Mouse (Mus musculus): Measurements from ENCODE around the gene Lama5. TPM values are rescaled to one million over a fixed set of nuclear protein-coding genes. Genes with fewer than 3 reads are reported as not detected.

Lama5 gene
- total RNA-seq, 2 experiments from 2014 or later, result 70.7 to 76.3 TPM

DNA sequence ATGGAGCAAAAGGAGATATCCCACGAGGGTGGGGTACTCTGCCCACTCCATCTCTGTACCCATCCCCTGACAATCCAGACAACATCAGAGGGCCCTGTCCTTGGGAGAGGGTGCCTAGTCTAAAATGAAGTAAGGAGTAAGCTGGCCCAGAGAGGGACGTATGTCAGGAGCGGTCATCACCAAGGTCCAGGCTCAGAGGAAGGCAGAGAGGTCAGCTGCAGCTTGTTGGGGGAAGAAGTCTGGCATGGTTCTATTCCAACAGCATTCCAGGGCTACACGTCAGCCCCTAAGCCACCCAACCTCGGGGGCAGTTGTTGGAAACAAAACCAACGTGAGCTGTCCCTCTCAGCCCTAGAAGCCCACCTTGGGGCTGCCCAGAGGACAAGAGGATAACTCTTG lies 2.4 kb upstream of the Lama5 start:
- no peak for DNase-seq
- intact Hi-C loops (cut with DNase I), result loop anchor here (1.0 to 2.0 kb wide), 2 partner anchors 20 to 23 kb away; no protein-coding TSS in a partner anchor

DNA sequence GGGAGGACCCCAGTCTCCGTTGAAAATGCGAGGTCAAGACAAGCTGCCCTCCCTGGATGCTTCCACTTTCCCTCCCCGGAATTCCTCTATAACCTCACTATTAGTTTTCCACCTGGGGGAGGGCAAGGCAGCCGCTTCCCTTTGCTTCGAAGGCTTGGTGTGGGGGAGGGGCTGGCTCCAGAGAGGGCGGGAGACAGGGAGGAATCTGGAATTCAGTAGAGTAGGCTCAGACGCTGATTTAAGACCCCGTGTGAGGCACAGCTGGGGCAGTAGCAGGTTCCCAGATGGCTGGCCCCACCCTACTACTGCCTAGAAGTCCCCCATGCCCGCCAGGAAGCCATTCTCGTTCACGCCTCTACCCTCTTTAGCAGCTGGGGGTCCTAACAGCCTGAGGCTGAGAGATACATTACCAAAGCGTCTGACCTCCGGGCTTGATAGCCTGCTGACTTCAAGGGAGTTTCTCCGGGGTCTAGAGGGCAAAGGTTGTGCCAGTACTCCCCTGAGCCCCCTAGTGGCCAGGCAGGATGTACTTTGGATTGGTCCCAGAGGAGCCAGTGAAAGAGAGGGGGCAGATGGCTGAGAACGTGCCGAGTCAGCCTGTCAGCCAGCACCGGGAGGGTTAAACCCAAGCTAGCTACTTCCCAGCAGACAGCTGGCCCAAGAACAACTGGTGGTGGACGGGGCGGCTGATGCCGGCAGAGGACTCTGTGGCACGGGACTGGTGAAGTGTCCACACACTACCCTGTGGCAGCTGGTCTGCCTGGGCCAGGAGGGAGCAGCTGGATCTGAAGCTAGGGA lies 1.8 kb upstream of the Lama5 start:
- intact Hi-C loops (cut with DNase I), result loop anchor here (1.0 to 2.0 kb wide), 2 partner anchors 19 to 23 kb away; no protein-coding TSS in a partner anchor
- peak; percentile 71 to 72 for DNase-seq

DNA sequence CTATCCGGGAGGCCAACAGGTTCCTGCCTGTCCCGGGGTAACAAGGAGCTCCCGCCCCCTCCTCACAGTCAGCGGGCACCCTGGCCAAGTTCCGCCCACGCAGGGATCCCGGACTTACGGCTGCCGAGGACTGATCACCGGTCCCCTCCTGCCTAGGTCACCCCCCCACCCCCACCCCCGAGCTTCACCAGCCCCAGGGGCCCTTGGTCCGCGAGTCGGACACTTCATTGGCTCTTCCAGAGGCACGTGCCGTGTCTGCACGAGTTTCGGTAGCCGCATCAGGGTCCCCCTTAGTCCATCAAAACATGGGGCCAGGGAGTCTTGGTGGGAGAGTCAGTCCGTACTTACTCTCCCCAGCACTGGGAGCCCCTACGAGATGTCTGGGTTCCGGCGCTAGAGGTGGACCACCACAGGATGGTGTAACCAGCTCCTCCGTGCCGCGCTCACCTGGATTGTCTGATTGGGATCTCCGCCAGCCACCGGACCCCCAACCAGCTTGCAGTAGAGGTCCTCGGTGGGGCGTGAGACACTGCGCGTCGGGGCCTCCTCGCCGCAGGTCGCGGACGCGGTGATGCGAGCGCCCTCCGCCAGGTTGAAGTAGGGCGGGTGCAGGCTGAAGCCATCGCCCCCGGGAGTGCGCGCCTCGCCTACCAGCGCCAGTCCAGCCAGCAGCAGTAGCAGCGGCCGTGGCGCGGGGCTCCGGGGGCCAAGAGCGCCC lies 456 bp downstream of the Lama5 start:
- intact Hi-C loops (cut with DNase I), result no loop called here
- DNase-seq, result peak in 1 of 2 experiments; percentile 57

DNA sequence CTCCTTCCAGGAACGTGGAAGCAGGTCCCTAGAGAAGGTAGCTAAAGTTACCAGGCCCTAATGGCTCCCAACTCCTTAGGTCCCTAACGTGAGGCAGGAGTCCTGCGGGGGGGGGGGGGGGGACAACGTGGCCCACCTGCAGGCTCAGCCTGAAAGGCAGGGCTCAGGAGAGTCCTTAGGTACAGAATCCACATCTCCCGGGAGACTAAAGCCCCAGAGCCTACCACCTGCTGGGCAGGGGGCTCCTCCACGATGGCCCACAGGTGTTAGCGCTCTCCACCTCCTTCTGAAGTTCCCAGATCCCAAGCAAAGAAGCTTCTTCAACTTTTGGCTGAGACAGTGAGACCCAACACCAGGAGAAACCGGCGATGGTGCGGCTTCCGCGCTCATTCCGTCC lies 1.0 kb downstream of the Lama5 start:
- intact Hi-C loops (cut with DNase I), result no loop called here
- DNase-seq, result no peak

DNA sequence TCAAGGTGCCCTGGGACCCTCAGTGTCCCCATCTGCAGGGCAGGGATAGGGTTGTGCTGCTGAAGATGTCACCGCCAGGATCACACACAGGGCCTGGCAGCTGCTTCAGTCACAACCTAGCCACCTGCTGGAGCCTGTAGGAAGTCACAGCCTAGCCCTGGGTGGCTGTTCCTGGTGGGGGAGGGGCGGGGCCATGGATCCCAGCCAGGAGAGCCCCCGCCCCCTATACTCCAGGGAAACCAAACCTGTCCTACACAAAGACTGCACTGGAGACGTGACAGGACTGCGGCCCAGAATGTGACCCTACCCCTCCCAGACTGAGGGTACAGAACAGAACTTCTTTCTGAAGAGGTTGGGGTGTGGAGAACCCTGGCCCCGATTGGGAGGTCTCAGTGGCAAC lies 3.4 kb downstream of the Lama5 start:
- DNase-seq, result peak in 1 of 2 experiments; percentile 26
- intact Hi-C loops (cut with DNase I), result no loop called here

DNA sequence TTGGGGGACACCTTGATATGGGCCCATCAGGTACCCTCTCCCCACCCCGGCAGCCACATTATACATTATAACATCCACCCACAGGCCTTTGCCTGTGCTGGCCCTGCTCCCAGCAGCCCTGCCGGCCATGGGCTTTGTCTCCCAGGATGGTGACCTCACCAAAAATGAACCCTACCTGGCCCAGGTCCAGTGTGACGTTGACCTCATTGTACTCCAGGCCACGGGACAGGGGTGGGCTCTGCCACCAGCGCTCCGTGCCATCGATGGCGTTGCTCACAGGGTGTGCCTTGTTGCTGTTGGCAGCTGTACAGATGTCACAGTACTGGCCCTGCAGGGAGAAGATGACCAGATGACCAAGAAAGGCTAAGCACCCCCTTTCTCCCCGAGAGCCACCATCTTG lies 4.6 kb downstream of the Lama5 start:
- intact Hi-C loops (cut with DNase I), result no loop called here
- DNase-seq, result no peak

DNA sequence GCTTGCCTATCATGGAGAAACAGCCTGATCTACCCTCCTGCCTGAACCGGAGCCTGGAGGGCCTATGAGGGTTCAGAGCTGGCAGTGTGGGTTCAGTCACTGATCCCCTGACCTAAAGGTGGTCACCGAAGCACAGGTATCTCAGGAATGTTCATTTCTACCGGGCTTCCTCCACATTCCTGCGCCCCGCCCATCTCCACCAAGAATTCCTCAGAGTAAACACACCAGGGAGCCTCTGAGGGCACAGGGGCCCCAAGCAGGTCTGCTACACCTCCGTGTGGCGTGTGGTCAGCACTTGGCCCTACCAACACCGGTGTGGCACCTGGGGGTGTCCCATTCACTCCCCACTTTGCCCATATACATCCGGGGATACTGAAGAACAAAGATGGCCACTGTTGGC lies 5.5 kb downstream of the Lama5 start:
- intact Hi-C loops (cut with DNase I), result no loop called here
- DNase-seq, result no peak

DNA sequence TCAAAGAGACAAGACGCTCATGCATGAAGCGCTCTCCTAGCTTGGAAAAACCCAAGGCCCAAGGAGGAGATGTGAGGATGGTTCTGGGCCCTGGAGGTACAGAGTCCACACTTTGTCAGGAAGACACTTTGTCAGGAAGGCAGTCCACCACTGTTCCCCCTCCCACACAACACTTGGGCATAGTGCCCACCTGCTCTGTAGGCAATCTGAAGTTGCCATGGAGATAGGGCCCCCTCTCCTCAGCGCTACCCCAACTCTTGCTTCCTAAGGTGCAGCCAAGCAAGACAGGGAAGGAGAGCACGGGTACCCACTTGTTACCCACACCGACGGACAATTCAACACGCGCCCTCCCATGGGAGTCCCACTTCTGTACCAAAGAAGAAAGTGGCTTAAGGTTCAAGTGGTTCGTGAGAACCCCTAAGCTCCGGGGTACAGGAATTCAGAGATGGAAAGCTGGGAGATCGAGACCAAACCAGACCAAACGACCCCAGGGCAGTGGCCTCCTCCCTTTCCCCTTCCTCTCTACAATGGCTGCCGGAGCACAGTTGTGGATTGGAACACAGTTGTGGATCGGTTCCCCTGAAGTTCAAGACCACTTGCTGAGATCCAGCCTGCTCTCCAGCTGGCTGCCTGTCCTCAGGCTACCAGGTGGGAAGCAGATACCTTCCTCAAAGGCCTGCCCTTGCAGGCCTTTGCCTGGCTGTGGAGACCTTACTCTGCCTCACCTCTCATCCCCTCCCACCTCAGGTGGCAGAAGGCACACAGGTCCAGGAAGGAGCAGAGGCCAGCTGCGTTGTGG lies 6.3 kb downstream of the Lama5 start:
- no peak for DNase-seq
- intact Hi-C loops (cut with DNase I), result no loop called here

DNA sequence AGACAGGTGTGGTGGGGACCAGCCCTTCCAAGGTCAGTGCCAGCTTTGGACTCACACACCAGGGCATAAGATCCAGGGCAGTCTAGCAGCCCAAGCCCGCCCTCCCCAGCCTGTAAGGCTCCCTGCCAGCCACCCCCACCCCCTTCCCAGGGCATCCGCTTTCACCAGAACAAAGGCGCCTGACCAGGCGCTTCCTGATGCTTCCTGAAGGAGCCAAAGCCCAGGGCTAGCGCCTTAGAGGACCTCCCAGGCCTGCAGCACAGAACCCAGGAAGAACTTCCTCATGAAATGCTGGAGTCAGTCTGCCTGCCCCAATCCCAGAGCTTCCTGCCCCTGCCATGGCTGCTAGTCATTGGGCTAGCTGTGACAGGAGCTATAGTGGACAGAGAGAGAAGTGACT lies 7.0 kb downstream of the Lama5 start:
- intact Hi-C loops (cut with DNase I), result no loop called here
- DNase-seq, result peak in 1 of 2 experiments; percentile 48

DNA sequence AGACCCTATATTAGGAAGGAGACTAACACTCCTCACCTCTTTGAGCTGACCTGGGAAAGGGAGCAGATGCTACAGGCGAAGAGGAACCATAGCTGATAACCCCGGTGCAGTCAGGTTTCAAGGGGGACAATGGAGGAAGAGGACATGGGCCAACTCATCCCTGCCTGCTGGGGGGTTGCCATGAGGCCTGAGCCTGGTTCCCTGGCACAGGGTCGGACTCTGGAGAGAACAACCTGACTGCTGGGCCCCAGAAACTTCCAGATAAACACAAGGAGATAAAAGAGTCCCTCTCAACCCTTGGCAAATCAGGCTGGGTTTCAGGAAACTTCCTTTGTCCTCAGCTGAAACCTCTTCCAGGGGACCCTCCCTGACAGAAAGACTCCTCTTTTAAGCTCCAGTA lies 7.4 kb downstream of the Lama5 start:
- intact Hi-C loops (cut with DNase I), result no loop called here
- DNase-seq, result no peak

DNA sequence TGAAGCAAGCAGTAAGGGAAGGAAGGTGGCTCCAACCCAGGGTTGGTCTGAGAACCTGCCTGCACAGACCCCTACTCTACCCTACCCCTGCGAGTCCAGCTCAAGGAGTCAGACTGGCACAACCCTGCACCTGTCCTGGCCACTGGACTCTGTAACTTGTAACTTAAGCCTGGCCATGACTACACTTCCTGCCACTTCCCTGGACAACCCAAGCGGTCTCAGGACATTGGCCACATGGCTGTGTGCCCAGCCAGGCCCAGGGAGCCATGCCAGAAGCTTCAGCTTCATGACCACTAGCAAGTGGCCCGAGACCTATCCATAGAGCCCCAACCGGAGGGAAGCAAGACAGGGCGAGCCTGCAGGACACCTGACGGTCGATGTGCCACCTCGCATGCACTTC lies 8.1 kb downstream of the Lama5 start:
- peak; percentile 80 for DNase-seq
- intact Hi-C loops (cut with DNase I), result no loop called here

DNA sequence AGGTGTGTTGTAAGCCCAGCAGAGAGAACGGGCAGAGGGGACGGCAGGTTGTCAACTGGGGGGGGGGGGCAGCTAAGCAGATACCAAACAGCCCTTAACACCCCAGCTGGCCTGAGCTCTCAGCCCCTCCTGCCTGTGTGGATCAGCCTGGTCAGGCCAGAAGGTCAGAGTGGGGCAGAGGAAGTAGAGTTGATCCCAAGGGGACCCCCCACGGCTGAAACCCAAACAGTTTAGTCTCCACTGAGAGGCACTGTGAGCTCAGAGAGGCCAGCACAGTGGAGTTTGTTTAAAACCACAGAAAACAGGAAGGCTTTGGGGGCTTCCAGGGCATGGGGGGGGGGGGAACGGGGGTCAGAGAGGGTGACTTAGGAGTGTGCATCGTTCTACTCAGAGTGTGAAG lies 8.7 kb downstream of the Lama5 start:
- DNase-seq, result no peak
- intact Hi-C loops (cut with DNase I), result no loop called here

DNA sequence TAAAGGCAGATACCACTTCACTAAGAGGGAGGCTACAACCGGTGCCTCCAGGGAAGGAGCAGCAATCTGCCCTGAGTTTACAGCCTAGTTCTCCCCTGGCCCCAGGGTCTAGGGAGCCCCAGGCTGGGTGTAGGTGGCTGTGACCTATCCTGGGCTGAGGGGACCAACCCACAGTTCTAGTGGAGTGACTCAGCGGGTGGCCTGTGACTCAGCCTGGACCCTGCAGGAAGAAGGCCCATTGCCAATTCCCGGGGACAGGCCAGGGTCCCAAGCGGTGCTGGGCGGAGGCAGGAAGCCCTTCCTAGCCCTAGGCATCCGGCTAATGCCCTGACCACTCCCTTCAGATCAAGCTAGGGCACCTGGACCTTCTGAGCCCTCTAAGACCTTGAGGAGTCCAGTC lies 9.7 kb downstream of the Lama5 start:
- intact Hi-C loops (cut with DNase I), result no loop called here
- DNase-seq, result peak in 1 of 2 experiments; percentile 53

DNA sequence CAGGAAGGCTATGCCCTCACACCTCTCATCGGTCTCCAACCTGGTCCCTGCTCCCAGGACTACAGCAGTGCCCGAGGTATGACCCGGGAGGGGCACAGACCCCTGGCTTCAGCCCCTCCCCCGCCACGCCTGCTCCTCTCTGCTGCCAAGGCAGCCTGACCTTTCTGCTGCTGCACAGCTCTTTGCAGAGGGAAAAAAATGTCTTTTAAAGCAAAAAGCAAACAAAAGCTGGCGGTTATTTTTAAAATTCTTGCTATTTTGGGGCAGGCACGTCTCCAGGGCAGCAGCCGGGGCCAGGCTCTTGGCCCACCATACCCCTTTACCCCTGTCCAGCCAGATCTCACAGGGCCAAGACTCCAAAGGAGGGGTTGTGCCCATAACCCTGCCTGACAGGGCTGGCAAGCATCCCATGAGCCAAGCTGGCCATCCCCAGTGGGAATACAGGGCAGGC lies 10.6 kb downstream of the Lama5 start:
- no peak for DNase-seq
- intact Hi-C loops (cut with DNase I), result no loop called here

DNA sequence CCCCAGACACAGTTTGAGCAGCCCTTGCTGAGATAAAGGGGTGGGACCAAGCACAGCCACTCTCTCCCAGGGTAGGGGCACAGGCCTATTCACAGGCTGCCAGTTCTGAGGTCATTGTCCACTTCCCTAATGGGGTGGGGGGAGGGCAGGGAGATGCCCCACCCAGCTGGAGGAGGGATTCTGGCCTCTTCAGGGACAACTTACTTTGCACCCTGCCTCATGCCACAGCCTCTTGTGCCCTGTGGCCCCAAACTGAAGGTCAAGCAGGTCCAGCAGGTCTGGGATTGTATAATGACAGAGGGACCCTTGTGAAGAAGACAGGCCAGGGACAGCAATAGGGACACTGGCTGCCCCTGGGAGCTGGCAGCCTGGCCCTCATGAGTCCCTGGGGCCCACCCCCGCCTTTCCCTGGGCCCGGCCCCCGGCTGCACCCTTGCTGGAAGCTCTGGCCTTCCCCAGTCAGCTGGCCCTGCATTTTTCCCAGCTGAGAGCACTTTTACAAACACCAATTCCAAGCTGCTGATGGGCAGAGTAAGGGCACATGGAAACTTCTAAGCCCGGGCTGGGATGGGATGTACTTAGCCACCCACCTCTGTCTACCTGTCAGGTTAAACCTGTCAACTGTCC lies 11.2 kb downstream of the Lama5 start:
- DNase-seq, result no peak
- intact Hi-C loops (cut with DNase I), result no loop called here

DNA sequence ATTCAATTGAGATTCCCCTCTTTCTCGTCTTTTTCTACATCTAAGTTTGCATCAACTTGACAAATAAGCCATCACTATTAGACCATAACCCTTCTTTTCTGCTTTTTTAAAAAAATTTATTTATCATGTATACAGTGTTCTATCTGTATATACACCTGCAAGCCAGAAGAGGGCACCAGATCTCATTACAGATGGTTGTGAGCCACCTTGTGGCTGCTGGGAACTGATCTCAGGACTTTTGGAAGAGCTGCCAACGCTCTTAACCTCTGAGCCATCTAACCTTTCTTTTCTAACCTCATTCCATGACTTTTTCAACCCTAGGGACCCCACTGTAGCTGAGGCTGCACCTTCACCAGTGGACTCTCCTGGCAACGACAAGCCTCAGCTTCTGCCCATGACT lies 13.4 kb downstream of the Lama5 start:
- no peak for DNase-seq
- intact Hi-C loops (cut with DNase I), result no loop called here

DNA sequence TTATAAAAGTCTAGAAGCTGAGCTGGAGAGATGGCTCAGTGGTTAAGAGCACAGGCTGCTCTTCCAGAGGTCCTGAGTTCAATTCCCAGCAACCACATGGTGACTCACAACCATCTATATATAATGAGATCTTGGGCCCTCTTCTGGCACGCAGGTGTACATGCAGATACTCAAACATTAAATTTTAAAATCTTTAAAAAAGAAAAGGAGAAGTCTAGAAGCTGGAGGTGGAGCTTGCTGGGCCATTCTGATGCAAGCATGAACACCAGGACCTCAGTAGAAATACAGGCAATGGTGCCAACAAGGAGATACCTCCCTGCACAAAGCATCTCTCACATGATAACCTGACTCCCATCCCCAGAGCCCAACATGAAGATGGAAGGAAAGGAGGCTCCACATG lies 16.7 kb downstream of the Lama5 start:
- DNase-seq, result no peak
- intact Hi-C loops (cut with DNase I), result loop anchor here (1.0 kb wide), 2 partner anchors 19 to 42 kb away; no protein-coding TSS in a partner anchor

DNA sequence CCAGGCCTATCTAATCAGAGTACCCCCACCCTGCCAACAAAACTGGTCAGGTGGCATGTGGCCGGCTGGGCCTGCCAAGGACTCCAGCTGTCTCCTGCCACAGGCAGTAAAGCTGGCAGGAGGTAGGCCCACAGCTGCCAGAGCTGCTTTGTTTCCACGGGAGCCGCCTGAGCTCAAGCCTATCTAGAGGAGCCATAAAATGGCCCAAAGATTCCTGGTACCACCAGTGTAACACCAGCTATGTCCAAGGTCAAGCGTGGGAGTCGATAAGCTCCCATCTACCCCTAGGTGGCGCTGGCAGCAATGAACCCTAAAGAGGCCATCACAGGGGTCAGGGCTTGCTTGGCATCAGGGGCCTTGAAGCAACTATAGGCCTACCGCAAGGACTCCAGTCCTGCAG lies 17.8 kb downstream of the Lama5 start:
- intact Hi-C loops (cut with DNase I), result loop anchor here (1.0 kb wide), 2 partner anchors 20 to 43 kb away; no protein-coding TSS in a partner anchor
- peak; percentile 68 to 69 for DNase-seq

DNA sequence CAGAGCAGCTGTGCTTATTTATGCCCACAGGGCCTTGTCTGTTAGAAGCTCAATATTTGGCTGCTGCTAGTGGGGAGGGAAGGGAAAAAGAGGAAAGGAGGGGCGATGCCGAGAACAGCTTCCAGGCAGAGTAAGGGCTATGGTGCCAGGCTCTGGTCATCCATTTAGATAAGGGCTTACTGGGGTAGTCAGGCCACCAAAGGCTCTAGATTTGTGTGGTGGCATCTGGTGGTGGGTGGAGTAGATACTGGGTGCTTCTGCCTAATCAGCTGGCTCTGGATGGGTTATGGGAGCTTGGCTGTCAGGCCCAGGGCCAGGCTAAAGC lies 19.7 kb downstream of the Lama5 start:
- DNase-seq, result peak; percentile 35 to 56
- intact Hi-C loops (cut with DNase I), result no loop called here

DNA sequence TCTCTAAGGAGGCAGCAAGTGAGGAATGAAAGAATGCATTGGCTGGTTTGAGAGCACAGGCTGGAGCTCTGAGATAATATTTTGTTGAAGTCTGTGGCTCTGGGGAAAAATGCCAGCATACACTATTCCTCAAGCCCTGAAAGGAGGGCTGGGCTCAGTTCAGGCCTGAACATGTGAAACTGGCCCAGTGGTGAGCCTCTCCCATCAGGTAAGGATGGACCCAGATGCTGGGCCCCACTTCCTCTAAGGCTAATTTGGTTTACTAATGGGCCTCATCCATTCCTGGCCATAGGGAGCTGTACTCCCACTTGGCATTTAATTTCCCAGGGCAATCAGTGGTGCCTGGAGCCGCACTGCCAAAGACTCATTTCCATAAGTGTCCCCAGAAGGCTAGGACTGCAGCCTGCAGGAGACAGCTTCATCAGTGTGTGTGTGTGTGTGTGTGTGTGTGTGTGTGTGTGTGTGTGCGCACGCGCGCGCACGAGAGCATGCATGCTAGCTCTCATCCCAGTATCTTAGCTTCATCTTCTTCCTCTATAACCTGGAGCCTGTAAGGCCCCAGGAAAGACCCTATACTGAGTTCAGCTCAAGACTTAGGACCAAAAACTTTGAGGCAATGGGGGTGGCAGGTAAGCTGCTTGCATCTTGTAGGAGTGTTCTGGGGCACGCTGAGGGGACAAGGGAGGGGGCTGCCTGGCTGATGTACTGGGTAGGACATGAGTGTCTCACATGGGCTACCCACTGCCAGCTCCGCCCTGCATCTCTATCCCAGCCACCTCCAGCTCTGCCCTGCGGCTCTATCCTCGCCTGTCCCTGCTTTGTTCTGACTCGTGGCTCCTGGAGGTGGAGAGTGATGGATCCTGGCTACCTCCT lies 20.3 kb downstream of the Lama5 start:
- intact Hi-C loops (cut with DNase I), result no loop called here
- no peak for DNase-seq

Measured in heart, postnatal 36 days (tissue).